Mouse (Mus musculus) heart, adult 9 months (tissue): ENCODE measurements around the gene Wnt8b.

Experiments used
- DNase-seq, 2 experiments: peaks; one replicate each; pipeline ENCODE4 v3.0.0; 2022; ENCODE audit warnings: low spot score in 2 of 2

The Wnt8b gene

DNA sequence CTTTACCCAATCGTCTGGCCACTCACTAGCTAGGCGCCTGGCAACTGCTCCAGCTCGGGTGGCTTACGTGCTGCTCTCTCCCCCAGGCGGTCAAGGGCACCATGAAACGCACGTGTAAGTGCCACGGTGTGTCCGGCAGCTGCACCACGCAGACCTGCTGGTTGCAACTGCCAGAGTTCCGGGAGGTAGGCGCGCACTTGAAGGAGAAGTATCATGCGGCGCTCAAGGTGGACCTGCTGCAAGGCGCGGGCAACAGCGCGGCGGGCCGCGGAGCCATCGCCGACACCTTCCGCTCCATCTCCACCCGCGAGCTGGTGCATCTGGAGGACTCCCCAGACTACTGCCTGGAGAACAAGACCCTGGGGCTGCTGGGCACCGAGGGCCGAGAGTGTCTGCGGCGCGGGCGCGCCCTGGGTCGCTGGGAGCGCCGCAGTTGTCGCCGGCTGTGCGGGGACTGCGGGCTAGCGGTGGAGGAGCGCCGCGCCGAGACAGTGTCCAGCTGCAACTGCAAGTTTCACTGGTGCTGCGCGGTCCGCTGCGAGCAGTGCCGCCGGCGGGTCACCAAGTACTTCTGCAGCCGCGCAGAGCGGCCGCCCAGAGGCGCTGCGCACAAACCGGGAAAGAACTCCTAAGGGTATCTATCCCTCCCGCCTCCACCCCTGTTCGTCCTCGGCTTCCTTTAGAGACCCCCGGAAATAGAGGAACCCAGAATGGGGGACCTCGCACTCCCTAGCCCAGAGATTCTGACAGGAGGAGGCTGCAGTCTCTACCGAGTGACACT lies 18.4 kb downstream of the Wnt8b start:
- DNase-seq = no peak

DNA sequence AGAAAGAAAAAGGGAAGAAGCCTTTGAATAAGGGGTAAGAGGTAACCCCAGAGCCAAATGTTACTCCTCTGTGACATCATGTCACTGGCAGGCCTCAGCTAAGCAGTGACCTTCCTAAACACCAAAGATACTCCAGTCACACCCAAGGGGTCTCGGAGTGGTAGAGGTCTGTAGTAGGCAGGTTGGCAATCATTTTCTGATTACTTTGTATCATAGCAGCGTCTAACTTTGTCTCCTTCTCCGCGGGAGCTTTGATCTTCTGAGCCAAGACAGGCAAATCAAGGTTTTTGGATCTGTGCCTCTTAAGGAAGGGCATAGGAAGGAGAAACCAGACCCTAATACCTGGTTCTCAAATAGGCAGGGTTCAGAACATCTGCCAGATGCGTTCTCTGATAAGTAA lies 19.3 kb downstream of the Wnt8b start:
- no peak for DNase-seq

DNA sequence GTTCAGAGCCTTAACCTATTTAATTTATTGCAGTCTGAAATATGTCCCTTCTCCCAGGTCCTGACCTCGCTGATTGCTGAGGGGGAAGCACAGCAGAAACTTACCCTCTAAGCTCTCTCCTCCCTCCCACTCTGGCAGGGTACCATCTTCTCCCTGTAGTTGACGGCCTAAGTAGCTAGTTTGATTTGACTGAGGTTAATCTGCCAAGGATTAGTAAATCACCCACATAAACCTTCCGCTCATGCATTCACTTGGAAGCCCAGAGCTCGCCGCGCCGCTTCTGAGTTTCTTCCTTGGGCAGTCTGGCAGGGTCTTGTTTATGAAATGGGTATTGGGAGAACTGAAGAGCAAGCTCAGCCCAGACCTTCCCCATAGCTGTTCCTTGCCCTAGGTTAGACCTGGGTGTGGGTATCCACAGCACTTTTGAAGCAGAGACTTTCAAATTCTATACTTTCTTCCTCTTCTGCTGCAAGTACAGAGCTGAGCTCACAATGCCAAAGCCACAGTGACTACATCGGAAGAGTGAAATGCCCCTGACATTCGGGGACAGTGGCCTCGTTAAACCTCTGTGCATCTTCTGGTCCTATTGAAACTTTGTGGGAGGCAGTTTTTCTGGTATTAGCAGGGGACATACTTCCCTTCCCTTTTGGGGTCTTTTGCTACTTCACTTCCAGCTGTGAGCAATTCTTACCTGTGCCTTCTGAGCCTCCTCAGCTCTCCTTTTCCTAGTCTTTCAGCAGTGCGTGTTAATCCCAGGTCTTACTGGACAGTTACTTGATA lies 20.0 kb downstream of the Wnt8b start:
- no peak for DNase-seq

DNA sequence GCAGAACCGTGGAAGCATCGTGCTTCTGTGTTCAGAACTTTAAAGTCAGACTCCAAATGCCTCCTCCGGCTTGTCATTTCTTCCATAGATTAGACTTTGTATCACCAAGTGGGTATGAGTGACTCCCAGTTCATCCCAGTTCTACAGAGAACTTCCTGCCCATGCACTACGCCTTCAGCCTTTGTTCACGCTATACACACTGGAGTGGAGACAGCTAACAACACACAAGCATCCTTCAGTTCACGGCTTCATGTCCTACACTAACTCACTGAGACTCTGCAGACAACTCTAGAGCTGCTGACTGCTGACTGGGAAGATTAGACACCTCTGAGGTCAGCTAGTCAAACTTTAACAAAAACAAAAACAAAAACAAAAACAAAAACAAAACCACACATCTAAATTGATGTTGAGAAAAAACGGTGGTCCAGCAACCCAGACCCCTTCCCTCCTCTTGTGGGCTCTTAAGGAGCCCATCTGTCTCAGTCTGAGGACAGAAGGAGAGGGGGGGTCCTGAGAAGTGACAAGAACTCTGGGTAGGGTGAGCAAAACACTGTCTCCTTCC lies 20.7 kb downstream of the Wnt8b start:
- no peak for DNase-seq

DNA sequence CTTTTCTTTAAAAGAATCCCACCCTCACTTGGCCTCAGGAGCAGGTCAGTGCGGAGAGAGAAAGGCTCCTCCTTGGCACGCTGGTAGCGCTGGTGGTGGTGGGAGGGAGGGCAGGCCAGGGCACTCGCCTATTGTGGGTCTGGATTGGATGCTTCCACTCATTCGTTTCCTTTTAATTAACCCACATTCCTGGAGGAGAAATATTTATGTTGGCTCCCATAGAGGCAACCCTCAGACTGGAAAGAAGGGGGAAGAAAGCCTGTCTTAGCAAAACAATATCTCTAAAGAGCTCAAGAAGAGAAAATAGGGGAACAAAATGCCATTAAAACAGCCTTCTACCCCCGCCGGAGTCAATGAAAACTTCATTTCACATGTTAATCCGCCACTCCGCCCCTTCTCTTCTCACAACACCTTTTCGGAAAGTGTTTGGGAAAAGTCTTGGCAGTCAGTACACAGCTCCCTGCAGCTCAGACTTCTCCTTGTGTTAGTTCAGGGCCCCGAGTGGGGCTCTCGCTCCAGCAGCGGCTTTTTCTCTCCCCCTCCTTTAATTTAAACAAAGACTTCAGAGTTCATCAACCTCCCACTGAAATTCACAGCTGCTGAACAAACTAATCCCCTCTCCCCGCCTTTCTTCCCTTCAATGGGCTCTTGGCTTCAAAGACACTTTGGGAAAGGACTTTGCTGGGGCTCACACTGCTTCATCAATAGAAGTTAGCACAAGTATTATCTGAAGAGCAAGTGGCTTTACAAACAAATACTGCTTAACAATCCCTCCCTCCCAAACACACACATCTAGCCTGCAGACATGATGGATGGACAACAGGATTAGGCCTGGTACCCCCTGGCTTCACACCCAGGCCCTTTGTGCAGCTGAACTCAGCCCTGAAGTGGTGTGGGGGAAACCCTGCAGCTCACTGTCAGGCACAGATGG lies 21.5 kb downstream of the Wnt8b start:
- DNase-seq = no peak

DNA sequence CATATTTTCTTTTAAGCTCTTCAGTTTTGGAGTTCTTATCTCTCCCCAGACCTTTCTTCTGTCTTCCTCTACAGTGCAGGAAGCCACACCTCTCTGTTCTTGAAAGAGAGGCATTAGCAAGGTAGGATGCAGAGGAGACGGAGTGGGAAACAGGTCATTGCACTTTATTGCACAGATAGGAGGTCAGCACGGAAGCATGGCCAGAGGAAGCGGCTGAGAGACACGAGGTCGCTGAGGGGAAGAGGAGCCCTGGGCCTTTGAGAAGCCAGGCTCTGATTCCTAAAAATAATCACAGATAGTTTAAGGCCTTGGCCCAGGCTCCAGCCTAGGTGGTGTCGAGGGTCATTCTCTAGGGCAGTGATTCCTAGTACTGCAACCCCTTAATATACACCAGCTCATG lies 22.5 kb downstream of the Wnt8b start:
- no peak for DNase-seq

DNA sequence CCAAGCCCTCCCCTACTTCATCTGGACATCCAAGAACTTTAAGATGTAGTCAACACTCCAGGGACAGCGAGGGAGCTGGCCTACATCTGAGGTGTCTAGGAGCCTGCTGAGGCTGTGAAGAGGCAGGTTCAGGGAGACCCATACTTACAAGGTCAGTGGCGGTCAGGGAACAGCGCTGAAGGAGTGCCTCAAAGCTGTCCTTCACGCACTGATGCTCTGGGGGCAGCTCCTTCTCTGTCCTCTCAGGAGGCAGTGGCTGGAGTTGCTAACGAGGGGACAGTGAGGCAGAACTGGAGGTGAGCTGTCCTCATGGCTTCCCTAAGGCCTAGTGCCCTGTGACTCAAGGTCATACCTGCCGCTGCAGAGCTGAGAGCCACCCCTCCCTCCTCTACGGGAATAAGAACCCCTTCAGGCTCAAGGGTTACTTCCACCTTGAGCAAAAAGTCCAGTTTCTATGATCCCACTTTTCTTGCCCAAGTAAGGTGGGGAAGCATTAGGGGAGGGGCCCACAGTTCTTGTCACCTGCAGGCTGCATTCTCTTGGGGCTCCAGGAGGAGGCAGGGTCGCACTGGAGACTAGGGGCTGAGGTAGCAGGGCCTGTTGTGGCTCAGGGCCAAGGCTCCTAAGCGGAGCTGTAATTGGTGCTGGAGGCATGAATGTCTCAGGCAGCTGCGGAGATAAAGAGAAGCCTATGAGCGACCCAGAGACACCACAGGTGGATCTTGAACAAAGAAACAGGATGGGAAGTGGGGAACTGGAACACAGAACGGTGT lies 24.9 kb downstream of the Wnt8b start:
- DNase-seq = no peak

DNA sequence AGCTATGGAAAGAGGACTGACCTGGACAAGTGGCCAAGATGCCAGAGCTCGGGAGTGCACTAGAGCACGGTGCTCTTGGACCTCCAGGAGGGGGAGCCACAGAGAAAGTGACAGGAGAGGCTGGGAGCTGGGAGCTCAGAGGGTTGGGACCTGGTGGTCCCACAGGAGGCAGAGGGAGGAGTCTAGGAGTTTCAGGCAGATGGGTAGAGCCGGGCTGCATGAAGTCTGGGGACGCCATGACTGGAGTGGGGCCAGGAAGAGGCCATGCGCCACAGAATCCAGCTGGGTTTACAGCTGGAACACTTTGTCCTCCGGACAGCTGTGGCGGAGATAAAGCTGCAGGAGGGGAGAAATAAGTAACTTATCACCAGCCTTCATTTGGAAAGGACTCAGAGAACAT lies 25.9 kb downstream of the Wnt8b start:
- DNase-seq = peak; percentile 78 to 81

DNA sequence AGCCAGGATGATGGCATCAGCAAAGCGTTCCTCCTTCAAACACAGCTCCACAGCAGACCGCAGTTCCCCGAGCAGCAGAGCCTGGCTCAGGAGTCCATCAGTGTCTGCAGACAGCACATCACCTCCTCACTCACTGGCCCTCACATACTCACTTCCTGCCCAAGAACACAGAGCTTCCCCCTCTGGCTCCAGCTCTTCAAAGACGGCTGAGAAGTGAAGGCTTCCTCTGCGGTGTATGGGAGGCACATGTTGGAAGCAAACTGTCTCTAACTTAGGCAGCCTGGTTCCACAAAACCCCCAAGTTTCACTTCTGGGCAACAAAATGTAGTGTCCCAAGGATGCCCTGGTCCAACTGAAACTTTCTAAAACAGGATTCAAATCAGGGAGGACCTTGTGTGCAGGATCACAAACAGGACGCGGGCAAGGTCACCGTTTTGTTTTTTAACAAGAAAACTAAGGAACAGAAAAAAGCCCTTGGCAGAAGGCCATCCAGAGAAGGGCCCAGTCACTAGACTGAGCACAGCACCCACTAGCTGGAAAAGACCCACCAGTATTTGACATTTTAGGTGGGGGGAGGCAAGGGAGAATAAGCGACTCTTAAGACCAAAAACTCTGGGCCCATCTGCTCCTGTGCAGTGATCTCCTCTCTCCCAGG lies 32.4 kb downstream of the Wnt8b start:
- no peak for DNase-seq

DNA sequence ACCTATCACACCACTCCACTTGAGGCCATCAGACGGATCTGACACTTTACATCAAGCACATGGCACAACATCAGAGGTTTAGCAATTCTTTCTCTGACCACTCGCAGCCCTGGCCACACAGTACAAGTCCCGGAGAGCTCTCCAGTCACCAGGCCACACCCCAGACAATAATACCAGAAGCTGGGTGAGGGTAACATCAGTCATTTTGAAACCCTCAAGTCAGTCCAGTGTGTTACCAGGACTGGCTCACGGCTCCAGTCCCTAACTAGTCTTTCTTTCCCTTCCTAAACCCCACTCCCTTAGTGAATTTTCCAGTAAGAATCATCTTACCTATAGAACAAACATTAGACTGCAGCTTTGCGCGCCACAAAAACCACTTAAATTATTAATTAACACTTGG lies 36.7 kb downstream of the Wnt8b start:
- DNase-seq = no peak

DNA sequence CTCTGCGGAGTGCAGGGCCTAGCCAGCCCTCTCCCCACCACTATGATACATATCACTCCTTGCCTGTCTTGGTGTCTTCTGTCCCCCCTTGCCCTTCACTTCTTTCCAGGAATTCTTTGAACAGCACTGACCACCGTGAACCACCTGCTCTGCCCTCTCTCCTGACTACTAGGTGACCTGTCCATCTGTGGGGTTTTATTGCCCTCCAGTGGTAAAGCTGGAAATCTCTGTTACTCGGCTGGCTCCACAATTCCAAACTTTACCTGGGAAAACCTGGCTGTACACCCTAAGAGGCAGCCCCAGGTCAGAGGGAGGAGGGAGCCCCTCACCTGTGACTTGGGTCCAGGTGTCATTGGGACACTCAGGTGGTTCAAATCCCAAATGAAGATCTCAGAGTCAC lies 42.1 kb downstream of the Wnt8b start:
- no peak for DNase-seq

DNA sequence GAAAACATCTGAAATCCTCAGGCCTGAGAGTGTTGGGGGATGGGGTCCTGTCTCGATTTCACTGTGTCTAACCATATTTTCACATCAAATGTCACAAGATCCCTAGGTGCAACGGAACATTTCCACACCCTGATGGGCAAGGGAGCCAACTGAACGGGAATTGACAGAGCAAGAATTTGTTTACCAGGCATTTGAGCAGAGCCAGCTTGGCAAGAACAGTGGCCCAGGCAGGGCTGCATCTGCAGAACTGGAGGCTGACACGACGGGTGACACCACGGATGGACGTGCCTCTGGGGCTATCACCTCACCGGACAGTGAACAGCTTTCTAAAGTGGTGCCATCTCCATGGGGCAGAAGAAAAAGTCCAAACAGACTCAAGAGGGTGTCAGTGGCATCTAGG lies 44.1 kb downstream of the Wnt8b start:
- DNase-seq = no peak

DNA sequence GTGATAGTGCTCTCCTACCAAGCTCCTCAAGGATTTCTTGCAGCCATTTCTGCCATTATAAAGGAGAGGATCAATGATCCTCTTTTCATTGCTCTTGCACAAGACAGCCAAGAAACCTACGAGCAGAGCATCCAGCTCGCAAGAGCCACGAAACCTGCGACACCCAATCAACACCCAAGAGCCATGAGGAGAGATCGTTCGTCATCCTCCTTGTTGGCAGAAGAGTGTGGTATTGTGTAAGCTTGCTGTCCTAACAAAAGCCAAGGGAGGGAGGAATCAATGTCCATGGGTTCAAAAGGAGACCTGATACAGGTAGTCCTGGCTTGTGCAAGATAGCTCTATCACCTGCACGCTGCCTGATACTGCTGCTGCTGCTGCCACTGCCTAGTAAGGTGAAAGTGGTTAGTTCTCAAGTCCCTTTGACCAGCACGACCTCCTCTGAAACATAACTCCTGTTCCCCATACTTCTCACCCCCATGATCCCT lies 49.5 kb downstream of the Wnt8b start:
- DNase-seq = no peak

DNA sequence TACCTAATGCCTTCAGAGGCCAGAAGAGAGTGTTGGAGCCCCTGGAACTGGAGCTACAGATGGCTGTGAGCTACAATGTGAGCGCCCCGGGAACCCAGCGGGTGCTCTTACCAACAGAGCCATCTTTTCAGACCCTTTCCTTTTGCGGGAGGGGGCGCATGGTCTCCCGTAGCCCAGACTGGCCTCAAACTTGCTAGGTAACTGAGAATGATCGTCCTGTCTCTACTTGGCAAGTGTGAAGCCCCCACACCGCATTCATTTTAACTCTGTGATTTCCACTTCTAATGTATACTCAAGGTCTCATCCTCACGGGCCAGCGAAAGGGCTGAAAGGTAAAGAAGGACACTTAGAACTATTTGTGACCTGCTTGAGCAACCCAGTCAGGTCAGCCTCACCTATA lies 51.1 kb downstream of the Wnt8b start:
- DNase-seq = no peak

DNA sequence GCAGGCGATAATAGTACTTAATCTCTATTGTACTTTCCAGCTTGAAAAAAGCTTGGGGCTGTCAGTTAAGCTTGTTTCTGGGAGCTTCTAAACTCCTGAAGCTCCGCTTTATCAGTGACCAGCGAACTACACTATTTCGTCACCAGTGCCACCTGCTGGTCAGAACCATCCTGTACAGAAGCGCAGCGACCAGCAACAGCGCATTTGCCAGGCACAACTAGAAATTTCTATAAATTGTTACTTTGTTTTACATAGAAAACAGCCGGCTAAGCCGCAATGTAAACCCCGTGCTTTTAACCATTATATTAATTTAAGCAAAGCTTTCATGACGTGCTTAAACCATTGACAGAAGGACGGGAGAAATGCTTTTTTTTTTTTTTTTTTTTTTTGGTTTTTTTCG lies 51.5 kb downstream of the Wnt8b start:
- peak; percentile 21 to 65 for DNase-seq

DNA sequence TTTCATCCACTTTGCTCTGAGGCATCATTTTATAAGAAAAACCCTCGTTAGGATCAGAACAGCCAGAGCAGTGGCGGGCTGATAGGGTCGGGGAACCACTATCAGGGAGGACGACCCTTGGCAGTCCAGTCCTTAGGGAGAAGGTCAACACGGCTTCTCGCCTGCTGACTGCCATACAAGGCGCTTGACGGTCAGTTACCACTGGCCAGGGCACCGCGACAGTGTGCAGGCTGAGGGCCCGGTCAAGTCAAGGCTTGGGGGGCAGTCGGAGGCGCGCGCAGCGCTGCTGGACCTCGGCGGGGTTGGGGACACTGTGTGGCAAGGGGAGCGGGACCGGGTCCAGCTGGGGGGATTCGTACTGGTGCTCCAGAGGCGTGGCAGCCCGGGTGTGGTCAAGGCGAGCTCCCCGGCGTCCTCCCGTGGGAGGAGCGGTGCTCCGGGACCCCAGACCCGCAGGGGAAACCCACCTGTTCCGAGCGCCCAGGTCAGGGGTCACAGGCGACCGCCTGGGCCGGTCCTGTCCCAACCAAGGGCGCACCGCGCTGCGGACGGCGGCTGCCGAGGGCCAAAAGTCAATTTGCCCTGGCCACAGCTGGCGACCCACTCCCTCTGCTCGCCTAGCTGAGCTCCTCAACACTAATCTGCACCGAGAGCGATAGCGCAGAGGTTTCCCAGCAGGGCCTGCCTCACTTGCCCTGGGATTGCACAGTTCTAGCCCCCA lies 52.2 kb downstream of the Wnt8b start, which contains the start of gene Sec31b:
Sec31b (minus strand) TSS at position 544 of the 721 bp plus-strand sequence.
- peak; percentile 58 to 67 for DNase-seq

DNA sequence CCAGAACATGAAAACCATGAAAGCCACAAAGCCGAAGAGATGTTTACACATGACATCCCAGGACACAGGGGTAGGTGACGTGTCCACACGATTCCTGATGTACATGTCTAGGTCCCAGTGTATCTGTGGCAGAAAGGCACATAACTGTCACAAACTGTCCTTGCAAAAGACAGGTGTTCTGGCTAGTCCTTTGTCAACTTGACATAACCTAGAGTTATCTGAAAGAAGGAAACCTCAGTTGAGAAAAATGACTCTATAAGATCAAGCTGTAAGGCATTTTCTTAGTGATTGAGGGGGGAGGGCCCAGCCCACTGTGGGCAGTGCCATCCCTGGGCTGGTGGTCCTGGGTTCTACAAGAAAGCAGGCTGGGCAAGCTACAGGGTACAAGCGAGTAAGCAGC lies 59.5 kb downstream of the Wnt8b start, which contains the start of gene Gm20538:
Gm20538 (minus strand) TSS at position 101 of the 400 bp plus-strand sequence.
- DNase-seq = no peak

DNA sequence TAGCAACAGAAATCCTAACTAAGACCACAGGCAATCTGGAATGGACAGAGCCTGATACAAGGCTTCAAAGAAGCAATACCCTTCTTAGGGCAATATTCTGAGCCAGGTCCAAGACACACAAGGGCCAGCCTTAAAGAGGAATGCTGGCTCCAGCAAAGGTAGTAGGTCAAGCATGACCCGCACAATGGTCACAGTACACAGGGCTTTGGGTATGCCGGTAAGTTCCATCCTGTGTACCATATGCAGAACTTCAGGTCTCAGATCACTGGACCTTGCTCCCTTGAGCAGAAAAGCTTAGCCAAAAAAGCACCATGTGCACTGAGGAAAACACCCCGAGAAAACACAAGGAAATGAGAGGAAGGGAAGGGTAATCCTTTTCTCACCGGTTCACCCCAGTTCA lies 60.0 kb downstream of the Wnt8b start:
- no peak for DNase-seq

DNA sequence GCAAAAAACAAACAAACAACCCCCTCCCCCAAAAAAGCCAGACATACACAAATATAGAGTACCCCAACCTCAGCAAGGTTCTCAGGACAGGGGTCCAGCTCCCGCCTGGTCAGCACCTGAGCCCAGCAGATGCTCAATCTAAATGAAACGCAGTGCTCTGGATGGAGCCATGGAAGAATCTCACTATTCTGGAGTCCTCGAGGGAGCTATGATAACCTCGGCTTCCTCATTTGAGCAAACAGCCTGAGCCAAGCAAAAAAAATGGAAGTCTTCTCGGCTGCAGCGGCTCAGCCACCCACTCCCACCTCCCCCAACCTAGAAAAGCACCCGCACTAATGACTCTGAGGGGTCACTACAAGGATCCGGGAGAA lies 61.2 kb downstream of the Wnt8b start:
- DNase-seq = no peak
